Mouse (Mus musculus) forebrain, embryonic 15.5 days (tissue): Measurements from ENCODE around the gene Zfp941. TPM values are rescaled to one million over a fixed set of nuclear protein-coding genes. Genes with fewer than 3 reads are reported as not detected.
A peak's percentile ranks its signal among the peaks of the same experiment; 100 is the strongest.

Experiments
- ATAC-seq: fragments of 200-750 bp; cut with Nextera tagmentation; replicated peaks from 2 replicates; pipeline ENCODE4 v1.8.0; 2017; ENCODE audit warnings: mild to moderate bottlenecking, moderate TSS enrichment, moderate library complexity
- H3K27ac ChIP-seq: fragments of 300-500 bp; sonication (generic); replicated peaks from 2 replicates; pipeline ENCODE4 v1.5.1; 2015; ENCODE audit warnings: mild to moderate bottlenecking, inconsistent platforms
- H3K27me3 ChIP-seq: fragments of 300-500 bp; sonication (generic); 2 replicates; pipeline ENCODE4 v1.6.1; 2015; ENCODE audit warnings: inconsistent platforms
- H3K36me3 ChIP-seq: fragments of 300-500 bp; sonication (generic); 2 replicates; pipeline ENCODE4 v1.6.1; 2015; ENCODE audit warnings: mild to moderate bottlenecking, inconsistent platforms
- H3K4me1 ChIP-seq: fragments of 300-500 bp; sonication (generic); 2 replicates; pipeline ENCODE4 v1.6.1; 2015; ENCODE audit warnings: inconsistent platforms
- H3K4me2 ChIP-seq: fragments of 300-500 bp; sonication (generic); replicated peaks from 2 replicates; pipeline ENCODE4 v1.6.1; 2015; ENCODE audit warnings: mild to moderate bottlenecking, inconsistent platforms
- H3K4me3 ChIP-seq: fragments of 300-500 bp; sonication (generic); 2 replicates; pipeline ENCODE4 v1.5.1; 2015; ENCODE audit warnings: mild to moderate bottlenecking, inconsistent platforms
- H3K9ac ChIP-seq: fragments of 300-500 bp; sonication (generic); replicated peaks from 2 replicates; pipeline ENCODE4 v1.6.1; 2015; ENCODE audit warnings: mild to moderate bottlenecking, inconsistent platforms
- H3K9me3 ChIP-seq: fragments of 300-500 bp; sonication (generic); 2 replicates; pipeline ENCODE4 v1.6.1; 2016; ENCODE audit warnings: inconsistent platforms
- WGBS: fragments of 180-500 bp; shearing (Covaris S2); methylation state at CpG from one replicate; pipeline ENCODE4 v1.1.7; 2015; ENCODE audit warnings: mixed read lengths; 5-methylcytosine and 5-hydroxymethylcytosine counted together
- polyA plus RNA-seq: library from polyadenylated mRNA; unstranded; fragments of >200 nt; fragmentation: Nextera tagmentation; extraction: Ambion mirVana; gene quantifications from 2 replicates; pipeline ENCODE4 v1.2.1, GENCODE M21; 2015

Gene Zfp941
- polyA plus RNA-seq, 1 experiment from 2014 or later = 12.7 TPM

- no peak overlapping the region for H3K4me2 ChIP-seq
- H3K9me3 ChIP-seq = no peaks in the 10 kb centered on the region
- H3K27ac ChIP-seq = no peak overlapping the region
- H3K9ac ChIP-seq = no peak overlapping the region
- H3K4me3 ChIP-seq = no peak overlapping the region
- ATAC-seq = no peak
- H3K36me3 ChIP-seq = no peaks in the 10 kb centered on the region
- no peaks in the 10 kb centered on the region for H3K27me3 ChIP-seq
- H3K4me1 ChIP-seq = peaks cover 7% of the 10 kb centered on the region; the same call in 1 of the 2 replicates
- 72% methylated on average over 2 of the region's 2 CpGs for WGBS
Measured at GRCm38 (mm10) chr7:140835758-140836087, 13.7 kb upstream of the Zfp941 start.

- Histone ChIP-seq H3K27ac (no peak within 1 kb of the TSS), H3K9ac (no peak within 1 kb of the TSS), H3K4me3 (no peak within 1 kb of the TSS), H3K36me3 (no peaks in the 10 kb centered on the region), H3K4me2 (no peak within 1 kb of the TSS), H3K9me3 (no peaks in the 10 kb centered on the region), H3K27me3 (no peaks in the 10 kb centered on the region), H3K4me1 (peaks cover 7% of the 10 kb centered on the region; the same call in 1 of the 2 replicates)
- WGBS = 46% methylated on average over 20 of the region's 20 CpGs
- ATAC-seq = no peak
Measured at GRCm38 (mm10) chr7:140834968-140835757, 13.2 kb upstream of the Zfp941 start, which contains the start of gene Urah. Gene Urah, plus strand, starts transcription at chr7:140835018.

GRCm38 (mm10) chr7:140833341-140833740 is 11.4 kb upstream of the Zfp941 start:
- peaks cover 3% of the 10 kb centered on the region; the same call in 1 of the 2 replicates for H3K4me1 ChIP-seq
- WGBS = 83% methylated on average over 4 of the region's 4 CpGs
- no peak for ATAC-seq
- no peak overlapping the region for H3K4me3 ChIP-seq
- no peaks in the 10 kb centered on the region for H3K27me3 ChIP-seq
- no peak overlapping the region for H3K9ac ChIP-seq
- no peak overlapping the region for H3K27ac ChIP-seq
- no peaks in the 10 kb centered on the region for H3K9me3 ChIP-seq
- H3K36me3 ChIP-seq = no peaks in the 10 kb centered on the region
- H3K4me2 ChIP-seq = no peak overlapping the region

- Histone ChIP-seq H3K27me3 (no peaks in the 10 kb centered on the region), H3K4me2 (no peak overlapping the region), H3K4me1 (peaks cover 3% of the 10 kb centered on the region; the same call in 1 of the 2 replicates), H3K27ac (no peak overlapping the region), H3K36me3 (no peaks in the 10 kb centered on the region), H3K4me3 (no peak overlapping the region), H3K9me3 (no peaks in the 10 kb centered on the region), H3K9ac (no peak overlapping the region)
- WGBS = 76% methylated on average over 6 of the region's 6 CpGs
- no peak for ATAC-seq
Measured at GRCm38 (mm10) chr7:140831447-140831846, 9.5 kb upstream of the Zfp941 start.

GRCm38 (mm10) chr7:140828171-140828881 is 6.3 kb upstream of the Zfp941 start:
- no peak for ATAC-seq
- H3K9me3 ChIP-seq = no peaks in the 10 kb centered on the region
- H3K27ac ChIP-seq = no peak overlapping the region

GRCm38 (mm10) chr7:140822731-140823130 is 753 bp upstream of the Zfp941 start:
- Histone ChIP-seq H3K27ac (no peak overlapping the region), H3K4me2 (no peak overlapping the region), H3K36me3 (no peaks in the 10 kb centered on the region), H3K4me3 (no peak overlapping the region), H3K9ac (no peak overlapping the region), H3K4me1 (peaks cover 12% of the 10 kb centered on the region), H3K27me3 (no peaks in the 10 kb centered on the region), H3K9me3 (no peaks in the 10 kb centered on the region)
- 95% methylated on average over 4 of the region's 4 CpGs for WGBS
- ATAC-seq = no peak

More at GRCm38 (mm10) chr7:140828171-140828881, 6.3 kb upstream of the Zfp941 start:
- H3K36me3 ChIP-seq = no peaks in the 10 kb centered on the region
- H3K27me3 ChIP-seq = no peaks in the 10 kb centered on the region
- H3K9ac ChIP-seq = no peak overlapping the region
- H3K4me2 ChIP-seq = no peak overlapping the region
- H3K4me1 ChIP-seq = no peaks in the 10 kb centered on the region
- 36% methylated on average over 8 of the region's 8 CpGs for WGBS
- no peak overlapping the region for H3K4me3 ChIP-seq

- peak overlapping the region; percentile 79 for H3K27ac ChIP-seq
- peak; percentile 57 for ATAC-seq
Measured at GRCm38 (mm10) chr7:140821305-140821652, 699 bp downstream of the Zfp941 start.

GRCm38 (mm10) chr7:140820173-140820572 is 1.8 kb downstream of the Zfp941 start:
- WGBS = 62% methylated on average over 4 of the region's 4 CpGs
- H3K27ac ChIP-seq = no peak overlapping the region
- H3K9ac ChIP-seq = no peak overlapping the region
- peaks cover 12% of the 10 kb centered on the region for H3K4me1 ChIP-seq
- no peak for ATAC-seq
- no peak overlapping the region for H3K4me2 ChIP-seq
- H3K4me3 ChIP-seq = no peak overlapping the region
- no peaks in the 10 kb centered on the region for H3K9me3 ChIP-seq
- H3K36me3 ChIP-seq = no peaks in the 10 kb centered on the region
- H3K27me3 ChIP-seq = no peaks in the 10 kb centered on the region

More at GRCm38 (mm10) chr7:140821305-140821652, 699 bp downstream of the Zfp941 start:
- Histone ChIP-seq H3K4me2 (peak overlapping the region; percentile 69), H3K27me3 (no peaks in the 10 kb centered on the region), H3K9ac (peak overlapping the region; percentile 62), H3K4me1 (peaks cover 12% of the 10 kb centered on the region), H3K36me3 (no peaks in the 10 kb centered on the region), H3K4me3 (peak overlapping the region; percentile 52), H3K9me3 (no peaks in the 10 kb centered on the region)
- 30% methylated on average over 5 of the region's 5 CpGs for WGBS

GRCm38 (mm10) chr7:140812850-140813249 is 9.1 kb downstream of the Zfp941 start:
- H3K27me3 ChIP-seq = no peaks in the 10 kb centered on the region
- no peak overlapping the region for H3K27ac ChIP-seq
- no peaks in the 10 kb centered on the region for H3K9me3 ChIP-seq
- no peak overlapping the region for H3K9ac ChIP-seq
- peaks cover 20% of the 10 kb centered on the region for H3K36me3 ChIP-seq
- H3K4me1 ChIP-seq = no peaks in the 10 kb centered on the region
- ATAC-seq = no peak
- WGBS = 93% methylated on average over 12 of the region's 12 CpGs
- no peak overlapping the region for H3K4me2 ChIP-seq
- no peak overlapping the region for H3K4me3 ChIP-seq

- Histone ChIP-seq H3K27me3 (no peaks in the 10 kb centered on the region), H3K4me1 (no peaks in the 10 kb centered on the region), H3K4me2 (no peak overlapping the region), H3K9ac (no peak overlapping the region), H3K36me3 (peaks cover 20% of the 10 kb centered on the region), H3K27ac (no peak overlapping the region), H3K4me3 (no peak overlapping the region), H3K9me3 (no peaks in the 10 kb centered on the region)
- WGBS = 83% methylated on average over 13 of the region's 13 CpGs
- no peak for ATAC-seq
Measured at GRCm38 (mm10) chr7:140811714-140812113, 10.3 kb downstream of the Zfp941 start.

GRCm38 (mm10) chr7:140810496-140810895 is 11.5 kb downstream of the Zfp941 start:
- no peak overlapping the region for H3K27ac ChIP-seq
- H3K9me3 ChIP-seq = no peaks in the 10 kb centered on the region
- H3K4me2 ChIP-seq = no peak overlapping the region
- 92% methylated on average over 6 of the region's 6 CpGs for WGBS
- ATAC-seq = no peak
- no peak overlapping the region for H3K9ac ChIP-seq
- H3K4me3 ChIP-seq = no peak overlapping the region
- no peaks in the 10 kb centered on the region for H3K4me1 ChIP-seq
- H3K27me3 ChIP-seq = no peaks in the 10 kb centered on the region
- peaks cover 20% of the 10 kb centered on the region for H3K36me3 ChIP-seq

- H3K4me1 ChIP-seq = no peaks in the 10 kb centered on the region
- H3K4me3 ChIP-seq = no peak overlapping the region
- WGBS = 17% methylated on average over 1 of the region's 1 CpGs
- no peaks in the 10 kb centered on the region for H3K36me3 ChIP-seq
- no peaks in the 10 kb centered on the region for H3K9me3 ChIP-seq
- no peak for ATAC-seq
- no peak overlapping the region for H3K4me2 ChIP-seq
- no peaks in the 10 kb centered on the region for H3K27me3 ChIP-seq
- no peak overlapping the region for H3K9ac ChIP-seq
- no peak overlapping the region for H3K27ac ChIP-seq
Measured at GRCm38 (mm10) chr7:140805704-140806103, 16.3 kb downstream of the Zfp941 start.
